Mouse (Mus musculus): Measurements from ENCODE around the gene Taf1a. TPM values are rescaled to one million over a fixed set of nuclear protein-coding genes. Genes with fewer than 3 reads are reported as not detected.

Gene Taf1a
- polyA plus RNA-seq, 1 experiment from 2014 or later: 12.1 TPM

DNA sequence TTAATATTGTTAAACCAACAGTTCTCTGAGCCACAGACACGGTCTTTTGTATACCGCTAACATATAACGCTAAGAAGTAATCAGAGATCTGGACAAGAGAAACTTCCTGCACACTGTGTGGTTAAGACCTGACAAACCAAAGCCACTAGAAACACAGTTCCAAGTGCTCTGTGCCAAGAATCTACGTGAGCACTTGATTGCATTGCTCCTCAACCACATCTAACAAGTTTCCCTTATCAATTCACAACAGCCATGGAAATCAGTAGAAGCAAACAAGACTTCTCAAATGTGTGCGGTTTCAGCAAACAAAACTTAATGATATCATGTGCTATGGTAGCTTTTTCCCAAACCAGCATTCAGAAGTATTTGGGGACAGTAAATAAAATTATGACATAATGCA, 26.5 kb upstream of the Taf1a start:
- H3K36me3 ChIP-seq (ENCODE audit: insufficient read depth, low read length): peaks cover 36% of the 10 kb centered on the region
- no peaks in the 10 kb centered on the region for H3K27me3 ChIP-seq (ENCODE audit: insufficient read depth, low read length)
- DNase-seq (ENCODE audit: low spot score): no peak
- no peaks in the 10 kb centered on the region for H3K9me3 ChIP-seq (replicated peaks; ENCODE audit: low read length)
- H3K9ac ChIP-seq (ENCODE audit: low read depth, low read length): no peak overlapping the region
- H3K4me1 ChIP-seq (replicated peaks; ENCODE audit: insufficient read depth, low read length): no peaks in the 10 kb centered on the region
- H3K4me3 ChIP-seq (replicated peaks; ENCODE audit: low read depth, low read length): no peak overlapping the region
- H3K27ac ChIP-seq: no peak overlapping the region
- no peak overlapping the region for H3K4me2 ChIP-seq (ENCODE audit: low read length)
- no peak for TF ChIP-seq CTCF (IDR thresholded peaks at IDR 0.05; ENCODE audit: low read depth)
- WGBS: 84% methylated on average over 5 of the region's 5 CpGs
- ATAC-seq (replicated peaks; ENCODE audit: low FRiP score, low read depth): no peak

DNA sequence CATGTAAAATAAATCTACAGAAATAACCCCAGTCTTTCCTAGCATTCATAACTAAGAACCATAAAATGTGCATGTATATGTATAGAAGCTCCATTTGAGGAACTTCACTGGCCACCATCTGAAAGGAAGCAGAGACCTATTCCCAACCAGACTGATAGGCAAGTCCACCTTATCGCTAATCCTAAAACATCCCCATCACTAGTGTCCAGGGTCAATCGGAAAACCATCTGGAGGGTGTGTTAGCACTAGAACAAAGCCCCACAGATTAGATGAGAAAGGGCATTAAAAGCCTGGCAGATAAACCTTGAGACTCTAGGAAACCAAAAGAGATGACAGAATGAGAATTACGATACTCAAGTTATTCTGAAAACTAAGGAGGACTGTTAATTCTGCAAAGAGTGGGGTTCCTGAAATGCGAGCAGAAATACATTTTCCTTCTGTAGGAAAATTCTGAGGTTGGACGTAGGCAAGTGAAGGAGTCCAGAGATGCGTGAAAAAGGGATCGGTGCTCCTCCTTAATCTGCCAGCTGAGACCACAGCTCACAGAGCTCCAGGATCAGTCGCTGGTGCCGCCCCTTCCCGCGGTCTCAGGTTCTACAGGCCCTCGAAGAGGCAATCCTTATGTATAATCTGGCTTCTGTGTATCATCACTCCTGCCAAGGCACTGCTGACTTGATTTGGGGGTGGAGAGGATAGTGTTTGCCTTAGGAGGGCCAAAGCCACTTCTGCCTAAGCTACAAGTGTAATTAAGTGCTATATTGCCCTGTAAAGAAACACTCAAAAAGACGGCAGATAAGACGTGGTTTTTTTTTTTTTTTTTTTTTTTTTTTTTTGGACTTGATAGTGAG, 25.8 kb upstream of the Taf1a start:
- ATAC-seq (replicated peaks; ENCODE audit: low FRiP score, low read depth): no peak
- no peak for DNase-seq (ENCODE audit: low spot score)
- Histone ChIP-seq H3K9me3 (replicated peaks; ENCODE audit: low read length) (no peaks in the 10 kb centered on the region), H3K27ac (no peak overlapping the region), H3K4me1 (replicated peaks; ENCODE audit: insufficient read depth, low read length) (peaks cover 5% of the 10 kb centered on the region), H3K27me3 (ENCODE audit: insufficient read depth, low read length) (no peaks in the 10 kb centered on the region), H3K4me3 (replicated peaks; ENCODE audit: low read depth, low read length) (no peak overlapping the region), H3K4me2 (ENCODE audit: low read length) (no peak overlapping the region), H3K9ac (ENCODE audit: low read depth, low read length) (no peak overlapping the region), H3K36me3 (ENCODE audit: insufficient read depth, low read length) (peaks cover 30% of the 10 kb centered on the region)
- TF ChIP-seq CTCF (IDR thresholded peaks at IDR 0.05; ENCODE audit: low read depth): no peak
- WGBS: 84% methylated on average over 14 of the region's 14 CpGs

DNA sequence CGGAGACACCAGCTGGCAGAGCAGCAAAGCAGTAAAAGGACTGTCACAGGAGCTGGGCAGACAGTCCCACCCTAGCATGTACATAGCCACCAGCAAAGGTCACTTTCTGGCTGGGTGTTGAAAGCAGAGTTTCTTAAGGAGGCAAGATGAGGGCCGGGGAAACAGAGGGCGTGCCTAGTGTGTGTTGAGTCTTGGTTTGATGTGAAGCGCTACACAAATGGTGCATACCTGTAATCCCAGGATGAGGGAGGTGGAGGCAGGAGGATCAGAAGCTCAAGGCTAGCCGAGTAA, 25.3 kb upstream of the Taf1a start:
- Histone ChIP-seq H3K36me3 (ENCODE audit: insufficient read depth, low read length) (peaks cover 24% of the 10 kb centered on the region), H3K4me2 (ENCODE audit: low read length) (no peak overlapping the region), H3K27ac (no peak overlapping the region), H3K4me1 (replicated peaks; ENCODE audit: insufficient read depth, low read length) (peaks cover 7% of the 10 kb centered on the region), H3K4me3 (replicated peaks; ENCODE audit: low read depth, low read length) (no peak overlapping the region), H3K9me3 (replicated peaks; ENCODE audit: low read length) (no peaks in the 10 kb centered on the region), H3K9ac (ENCODE audit: low read depth, low read length) (no peak overlapping the region), H3K27me3 (ENCODE audit: insufficient read depth, low read length) (no peaks in the 10 kb centered on the region)
- TF ChIP-seq CTCF (IDR thresholded peaks at IDR 0.05; ENCODE audit: low read depth): no peak
- 87% methylated on average over 5 of the region's 5 CpGs for WGBS
- DNase-seq (ENCODE audit: low spot score) (no peak), ATAC-seq (replicated peaks; ENCODE audit: low FRiP score, low read depth) (no peak)

GRCm38 (mm10) chr1:183366361-183366760, 22.4 kb upstream of the Taf1a start:
- WGBS: 85% methylated on average over 5 of the region's 5 CpGs

DNA sequence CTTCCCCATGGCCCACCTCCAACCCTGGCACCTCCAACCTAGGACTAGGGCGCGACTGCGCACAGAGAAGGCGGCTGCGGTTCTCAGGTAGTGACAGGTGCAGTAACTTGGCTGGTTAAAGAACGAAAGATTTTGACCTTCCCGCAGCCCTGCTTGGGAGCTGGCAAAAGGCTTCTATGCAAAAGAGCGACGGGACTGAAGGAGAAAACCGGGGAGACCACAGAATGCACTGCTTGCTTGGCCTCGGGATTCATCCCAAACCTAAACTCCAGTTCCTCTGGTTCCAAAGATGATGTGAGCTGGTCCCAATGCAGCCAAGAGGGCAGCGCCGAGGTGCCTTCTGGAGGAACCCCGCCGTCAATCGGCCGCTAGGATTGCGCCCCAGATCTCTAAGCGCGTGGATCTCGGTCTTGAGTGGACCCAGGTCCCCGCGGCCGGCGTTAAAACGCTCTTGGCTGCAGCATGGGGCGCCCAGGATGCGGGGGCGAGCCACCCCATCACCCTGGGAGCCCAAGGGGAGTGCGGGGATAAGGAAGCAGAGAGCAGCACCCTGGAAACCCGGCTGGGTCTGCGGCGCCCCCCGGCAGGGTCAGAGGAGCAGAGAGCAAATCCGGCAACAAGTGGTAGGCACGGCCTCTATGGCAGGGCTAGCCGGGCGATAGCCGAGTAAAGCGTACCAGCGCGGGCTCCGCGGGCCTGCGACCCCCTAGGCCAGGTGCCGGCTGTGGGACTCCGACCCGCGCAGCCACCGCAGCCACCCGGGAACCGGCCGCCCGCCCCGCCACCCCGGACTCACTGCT, 20.0 kb upstream of the Taf1a start:
- whole genome bisulfite sequencing: 1% methylated on average over 53 of the region's 56 CpGs

More at GRCm38 (mm10) chr1:183366361-183366760, 22.4 kb upstream of the Taf1a start:
- no peak overlapping the region for H3K4me2 ChIP-seq (ENCODE audit: low read length)
- TF ChIP-seq CTCF (IDR thresholded peaks at IDR 0.05; ENCODE audit: low read depth): no peak
- no peak overlapping the region for H3K9ac ChIP-seq (ENCODE audit: low read depth, low read length)
- peaks cover 7% of the 10 kb centered on the region for H3K4me1 ChIP-seq (replicated peaks; ENCODE audit: insufficient read depth, low read length)
- no peak overlapping the region for H3K27ac ChIP-seq
- DNase-seq (ENCODE audit: low spot score): no peak
- no peak for ATAC-seq (replicated peaks; ENCODE audit: low FRiP score, low read depth)
- no peak overlapping the region for H3K4me3 ChIP-seq (replicated peaks; ENCODE audit: low read depth, low read length)
- H3K36me3 ChIP-seq (ENCODE audit: insufficient read depth, low read length): peaks cover 15% of the 10 kb centered on the region; the same call in 1 of the 2 replicates
- no peaks in the 10 kb centered on the region for H3K27me3 ChIP-seq (ENCODE audit: insufficient read depth, low read length)
- H3K9me3 ChIP-seq (replicated peaks; ENCODE audit: low read length): no peaks in the 10 kb centered on the region

DNA sequence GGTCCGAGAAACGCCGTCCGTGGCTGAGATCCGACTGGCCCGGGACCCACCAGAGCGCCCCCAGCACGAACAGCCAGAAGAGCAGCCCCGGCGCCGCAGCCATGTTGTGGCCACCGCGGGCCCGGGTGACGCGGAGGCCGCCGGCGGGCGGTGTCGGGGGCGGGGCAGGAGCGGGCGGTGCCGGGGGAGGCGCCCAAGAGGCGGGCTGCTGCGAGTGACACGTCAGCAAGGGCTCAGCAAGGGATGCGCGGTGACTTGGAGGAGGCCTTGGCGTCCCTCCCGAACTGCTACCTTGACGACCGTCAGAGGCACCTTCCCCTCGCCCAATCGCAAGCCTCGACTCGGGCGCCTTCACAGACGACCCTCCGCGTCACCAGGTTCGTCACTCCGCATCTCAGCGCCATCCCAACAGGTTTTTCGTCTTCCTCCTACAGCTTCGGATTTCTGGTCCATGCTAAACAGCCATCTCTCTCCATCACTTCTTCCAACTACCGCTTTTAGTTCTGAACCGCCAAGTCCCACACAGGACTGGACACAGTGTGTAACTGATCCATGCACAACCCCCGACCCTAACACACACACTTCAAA, 19.3 kb upstream of the Taf1a start, which contains the start of gene Mia3:
TSS of gene Mia3 (minus strand) at position 127 of the 588 bp plus-strand sequence.
- WGBS: under 1% methylated on average over 50 of the region's 51 CpGs
- H3K4me3 ChIP-seq (replicated peaks; ENCODE audit: low read depth, low read length): peak within 1 kb of the TSS; percentile 92
- peak; percentile 96 for DNase-seq (ENCODE audit: low spot score)
- H3K36me3 ChIP-seq (ENCODE audit: insufficient read depth, low read length): 0 out of 2 replicates have a peak, but pooled peaks cover under 1% of the 10 kb centered on the region
- peaks cover 7% of the 10 kb centered on the region for H3K4me1 ChIP-seq (replicated peaks; ENCODE audit: insufficient read depth, low read length)
- H3K9me3 ChIP-seq (replicated peaks; ENCODE audit: low read length): no peaks in the 10 kb centered on the region
- peak within 1 kb of the TSS; percentile 86 for H3K9ac ChIP-seq (ENCODE audit: low read depth, low read length)
- peak within 1 kb of the TSS; percentile 77 for H3K27ac ChIP-seq
- no peak for TF ChIP-seq CTCF (IDR thresholded peaks at IDR 0.05; ENCODE audit: low read depth)
- H3K27me3 ChIP-seq (ENCODE audit: insufficient read depth, low read length): no peaks in the 10 kb centered on the region
- peak; percentile 98 for ATAC-seq (replicated peaks; ENCODE audit: low FRiP score, low read depth)
- peak within 1 kb of the TSS; percentile 97 for H3K4me2 ChIP-seq (ENCODE audit: low read length)

More for the DNA sequence above, 20.0 kb upstream of the Taf1a start:
- Histone ChIP-seq H3K36me3 (ENCODE audit: insufficient read depth, low read length) (peaks cover 8% of the 10 kb centered on the region; the same call in 1 of the 2 replicates), H3K4me2 (ENCODE audit: low read length) (peak overlapping the region; percentile 97), H3K27ac (peak overlapping the region; percentile 77), H3K27me3 (ENCODE audit: insufficient read depth, low read length) (no peaks in the 10 kb centered on the region), H3K4me3 (replicated peaks; ENCODE audit: low read depth, low read length) (peak overlapping the region; percentile 92), H3K9ac (ENCODE audit: low read depth, low read length) (peak overlapping the region; percentile 86), H3K4me1 (replicated peaks; ENCODE audit: insufficient read depth, low read length) (peaks cover 7% of the 10 kb centered on the region), H3K9me3 (replicated peaks; ENCODE audit: low read length) (no peaks in the 10 kb centered on the region)
- TF ChIP-seq CTCF (IDR thresholded peaks at IDR 0.05; ENCODE audit: low read depth): no peak
- DNase-seq (ENCODE audit: low spot score) (peak; percentile 25), ATAC-seq (replicated peaks; ENCODE audit: low FRiP score, low read depth) (peak; percentile 62)
